Comparison of ENCODE assay signal across 8 mouse cellular contexts in the genomic region with DNA sequence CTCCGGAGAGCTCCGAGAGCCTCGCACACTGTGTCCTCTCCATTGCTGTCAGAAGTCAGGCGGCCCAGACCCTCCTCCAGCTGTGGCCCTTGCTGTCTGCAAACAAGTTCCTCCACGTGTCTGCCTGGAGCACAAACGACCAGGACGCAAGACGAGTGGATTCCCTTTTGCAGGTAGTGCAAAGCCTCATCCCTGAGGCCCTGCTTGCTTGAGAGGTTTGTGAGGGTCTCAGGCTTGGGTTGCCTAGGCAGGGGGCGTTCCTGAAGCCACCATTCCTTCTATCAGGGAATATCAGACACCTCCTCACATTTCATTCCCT. TPM values are rescaled to one million over a fixed set of nuclear protein-coding genes. Genes with fewer than 3 reads are reported as not detected.
A peak's percentile ranks its signal among the peaks of the same experiment; 100 is the strongest.
DNase-seq lines count a peak whose midpoint lies in the region; ATAC-seq and TF ChIP-seq lines count a peak whose summit lies in the region.

No protein-coding gene starts in this region.

- WGBS in heart, embryonic 13.5 days, result 6% methylated on average over 9 of the region's 9 CpGs
- WGBS in hindbrain, embryonic 12.5 days, result 4% methylated on average over 9 of the region's 9 CpGs
- WGBS in midbrain, embryonic 11.5 days, result 3% methylated on average over 9 of the region's 9 CpGs

- no peaks in the 10 kb centered on the region for H3K36me3 ChIP-seq in heart, embryonic 13.5 days
- H3K36me3 ChIP-seq in ES-E14 (ENCODE audit: control insufficient read depth, insufficient read depth, low read length, poor library complexity, severe bottlenecking), result no peaks in the 10 kb centered on the region
- no peaks in the 10 kb centered on the region for H3K36me3 ChIP-seq in hindbrain, embryonic 12.5 days
- H3K36me3 ChIP-seq in midbrain, embryonic 11.5 days (ENCODE audit: control insufficient read depth, insufficient read depth, low read length), result no peaks in the 10 kb centered on the region

- H3K27me3 ChIP-seq in heart, embryonic 13.5 days (replicated peaks), result peaks cover 83% of the 10 kb centered on the region
- peaks cover 60% of the 10 kb centered on the region for H3K27me3 ChIP-seq in hindbrain, embryonic 12.5 days
- peaks cover 25% of the 10 kb centered on the region for H3K27me3 ChIP-seq in midbrain, embryonic 11.5 days (ENCODE audit: control insufficient read depth, insufficient read depth, low read length)

- H3K9me3 ChIP-seq in heart, embryonic 13.5 days, result no peaks in the 10 kb centered on the region
- no peaks in the 10 kb centered on the region for H3K9me3 ChIP-seq in ES-E14 (ENCODE audit: control insufficient read depth, insufficient read depth, low read depth, low read length)
- no peaks in the 10 kb centered on the region for H3K9me3 ChIP-seq in hindbrain, embryonic 12.5 days (replicated peaks)
- H3K9me3 ChIP-seq in midbrain, embryonic 11.5 days (ENCODE audit: control insufficient read depth, low read length), result no peaks in the 10 kb centered on the region

- in situ Hi-C loops in ES-E14 (cut with MboI; ENCODE audit: low sequenced_read_pairs in 2 of 2, unreplicated experiment in 2 of 2), result no loop called here

- H3K4me1 ChIP-seq in heart, embryonic 13.5 days, result peaks cover 7% of the 10 kb centered on the region; the same call in 1 of the 2 replicates
- H3K4me1 ChIP-seq in ES-E14 (ENCODE audit: control insufficient read depth in 2 of 2, insufficient read depth in 2 of 2, low read length in 2 of 2, poor library complexity in 1 of 2), result peaks cover 0 to 3% of the 10 kb centered on the region in 2 experiments; a peak in 1 of 4 replicates
- H3K4me1 ChIP-seq in hindbrain, embryonic 12.5 days, result peaks cover 9% of the 10 kb centered on the region
- peaks cover 6% of the 10 kb centered on the region; the same call in 1 of the 2 replicates for H3K4me1 ChIP-seq in midbrain, embryonic 11.5 days (ENCODE audit: control insufficient read depth, insufficient read depth, low read length)

- ATAC-seq in heart, embryonic 13.5 days (ENCODE audit: extremely low read depth, insufficient number of reproducible peaks, low FRiP score, low TSS enrichment), result no peak
- no peak for ATAC-seq in hindbrain, embryonic 12.5 days (ENCODE audit: low FRiP score)
- ATAC-seq in midbrain, embryonic 11.5 days (ENCODE audit: low FRiP score), result no peak

- H3K4me3 ChIP-seq in heart, embryonic 13.5 days, result peak overlapping the region; percentile 46
- peak overlapping the region; percentile 55 to 68 for H3K4me3 ChIP-seq in ES-E14 (ENCODE audit: insufficient read depth in 1 of 2, low read depth in 1 of 2, low read length in 2 of 2, poor library complexity in 1 of 2, severe bottlenecking in 1 of 2)
- peak overlapping the region; percentile 39 for H3K4me3 ChIP-seq in hindbrain, embryonic 12.5 days
- peak overlapping the region; percentile 29 for H3K4me3 ChIP-seq in midbrain, embryonic 11.5 days (ENCODE audit: low read depth, low read length)

- H3K9ac ChIP-seq in heart, embryonic 13.5 days, result no peak overlapping the region
- H3K9ac ChIP-seq in ES-E14 (ENCODE audit: insufficient read depth, low read depth, low read length, poor library complexity, severe bottlenecking), result no peak overlapping the region
- H3K9ac ChIP-seq in hindbrain, embryonic 12.5 days, result peak overlapping the region; percentile 51; the same call in 1 of the 2 replicates
- no peak overlapping the region for H3K9ac ChIP-seq in midbrain, embryonic 11.5 days (ENCODE audit: low read length)

- no peak for DNase-seq in heart, adult 11 months
- DNase-seq in ES-E14 (ENCODE audit: low read depth, low spot score), result no peak
- DNase-seq in midbrain, embryonic 11.5 days (ENCODE audit: low spot score, missing footprints), result peak; percentile 87
- DNase-seq in adrenal gland, postnatal 25 days, result no peak
- no peak for DNase-seq in cerebellum, adult 9-11 months
- no peak for DNase-seq in ovary, adult 18-20 months (ENCODE audit: low spot score)

- no peak overlapping the region for H3K27ac ChIP-seq in heart, embryonic 13.5 days (replicated peaks)
- no peak overlapping the region; the same call in 1 of the 2 replicates for H3K27ac ChIP-seq in ES-E14 (ENCODE audit: insufficient read depth, low read depth, low read length, poor library complexity, severe bottlenecking)
- no peak overlapping the region for H3K27ac ChIP-seq in hindbrain, embryonic 12.5 days
- no peak overlapping the region for H3K27ac ChIP-seq in midbrain, embryonic 11.5 days (ENCODE audit: low read depth, low read length)

- peak overlapping the region; percentile 80 for H3K4me2 ChIP-seq in heart, embryonic 13.5 days
- H3K4me2 ChIP-seq in hindbrain, embryonic 12.5 days (replicated peaks), result peak overlapping the region; percentile 78
- peak overlapping the region; percentile 48 for H3K4me2 ChIP-seq in midbrain, embryonic 11.5 days

TF ChIP-seq in ES-E14, 5 proteins besides CTCF, POLR2A, EP300 and RAD21:
- TF ChIP-seq ZC3H11A (IDR thresholded peaks at IDR 0.05; ENCODE audit: borderline replicate concordance, low read depth, low read length) (no peak), ZNF384 (IDR thresholded peaks at IDR 0.05; ENCODE audit: low read depth, low read length) (no peak), HCFC1 (IDR thresholded peaks at IDR 0.05; ENCODE audit: borderline replicate concordance, insufficient read depth, low read length) (no peak), CHD2 (IDR thresholded peaks at IDR 0.05; ENCODE audit: low read depth, low read length) (no peak), MAFK (IDR thresholded peaks at IDR 0.05; ENCODE audit: insufficient read depth, low read depth, low read length) (no peak)

RNA-seq across cellular contexts. Expression of gene Gabrd, which starts 0.3 kb away (rescaled TPM):
- polyA plus RNA-seq in heart, embryonic 13.5 days (2015; fragmentation: Nextera tagmentation; extraction: Ambion mirVana), result 0.17 TPM in 1 of 2 replicates, not detected in the other
- not detected in 2 replicates for total RNA-seq in ES-E14 (2012; rRNA removed)
- not detected in 2 replicates for polyA plus RNA-seq in hindbrain, embryonic 12.5 days (2016; fragmentation: Nextera tagmentation; extraction: Ambion mirVana)
- polyA plus RNA-seq in midbrain, embryonic 11.5 days (2014; fragmentation: Nextera tagmentation; extraction: Ambion mirVana), result not detected in 2 replicates
- total RNA-seq in adrenal gland, postnatal 25 days (2021), result not detected in 2 replicates

RNA-seq across cellular contexts. Expression of gene Cfap74, which starts 10.8 kb away (rescaled TPM):
- 0.89 and 1.3 TPM in 2 replicates for polyA plus RNA-seq in heart, embryonic 13.5 days (2015; fragmentation: Nextera tagmentation; extraction: Ambion mirVana)
- 4.8 and 5.0 TPM in 2 replicates for total RNA-seq in ES-E14 (2012; rRNA removed)
- polyA plus RNA-seq in hindbrain, embryonic 12.5 days (2016; fragmentation: Nextera tagmentation; extraction: Ambion mirVana), result 5.6 and 6.3 TPM in 2 replicates
- polyA plus RNA-seq in midbrain, embryonic 11.5 days (2014; fragmentation: Nextera tagmentation; extraction: Ambion mirVana), result 6.3 and 6.5 TPM in 2 replicates
- total RNA-seq in adrenal gland, postnatal 25 days (2021), result 0.71 and 1.5 TPM in 2 replicates

RNA-seq across cellular contexts. Expression of gene Prkcz, which starts 37.0 kb away (rescaled TPM):
- polyA plus RNA-seq in heart, embryonic 13.5 days (2015; fragmentation: Nextera tagmentation; extraction: Ambion mirVana), result 7.2 TPM in 2 replicates
- total RNA-seq in ES-E14 (2012; rRNA removed), result 17.0 and 19.5 TPM in 2 replicates
- 33.7 and 33.9 TPM in 2 replicates for polyA plus RNA-seq in hindbrain, embryonic 12.5 days (2016; fragmentation: Nextera tagmentation; extraction: Ambion mirVana)
- 17.6 and 18.3 TPM in 2 replicates for polyA plus RNA-seq in midbrain, embryonic 11.5 days (2014; fragmentation: Nextera tagmentation; extraction: Ambion mirVana)
- total RNA-seq in adrenal gland, postnatal 25 days (2021), result 2.5 and 6.3 TPM in 2 replicates
